Mouse (Mus musculus) ES-Bruce4 (cell line): ENCODE results near the gene Ado.

ENCODE experiments used
- CTCF ChIP-seq: IDR thresholded peaks from one replicate; pipeline ENCODE4 v1.8.1; 2011; ENCODE audit warnings: low read depth, low read length
- EP300 ChIP-seq: IDR thresholded peaks from 2 replicates; pipeline ENCODE4 v1.6.1; 2011; ENCODE audit warnings: low read depth, low read length; ENCODE audit not compliant: insufficient read depth
- POLR2A ChIP-seq: IDR thresholded peaks from one replicate; pipeline ENCODE4 v1.8.1; 2011; ENCODE audit warnings: low read length; ENCODE audit not compliant: insufficient read depth

DNA sequence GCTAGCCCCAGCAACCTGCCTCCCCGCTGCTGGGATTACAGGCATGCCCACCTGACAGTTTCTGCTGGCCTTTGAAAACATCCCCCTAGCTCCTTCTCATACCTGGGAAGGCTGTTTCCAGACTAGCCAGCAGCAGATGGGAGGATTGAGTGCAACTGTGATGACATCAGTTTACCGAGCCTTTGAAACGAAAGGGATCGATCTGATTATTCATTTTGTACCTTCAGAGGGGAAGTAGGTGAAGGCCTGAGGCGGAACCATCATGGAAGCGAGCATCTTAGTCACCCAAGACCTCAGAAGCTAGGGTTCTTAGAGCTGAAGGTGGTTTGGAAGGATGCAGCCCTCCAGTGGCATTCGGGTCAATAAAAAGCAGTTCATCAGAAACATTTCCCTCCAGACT lies 15.8 kb upstream of the Ado start:
- TF ChIP-seq POLR2A (no peak), EP300 (no peak), CTCF (no peak)
